Mouse (Mus musculus): Measurements from ENCODE around the gene Hist1h4b.

Gene Hist1h4b

DNA sequence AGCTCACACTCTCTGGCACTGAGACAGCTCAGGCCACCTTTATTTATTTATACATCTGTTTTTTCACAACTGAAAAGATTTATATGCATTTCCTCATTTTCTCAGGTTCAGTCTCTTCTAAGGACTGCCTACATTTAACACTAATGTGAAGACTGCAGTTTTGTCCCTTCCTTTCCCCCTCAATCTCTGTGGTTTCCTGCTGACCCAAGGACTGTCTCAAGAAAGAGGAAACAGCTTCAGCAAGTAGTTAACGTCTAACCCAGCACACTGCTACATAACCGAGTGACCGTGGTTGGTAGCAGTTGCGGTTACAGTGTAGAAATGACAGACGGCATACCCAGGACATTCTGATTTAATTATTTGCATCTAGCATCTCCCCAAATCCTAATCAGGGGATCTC is 42.6 kb downstream of the Hist1h4b start:
- DNase-seq (ENCODE audit: low spot score in 2 of 2): no peak

- DNase-seq (ENCODE audit: low spot score in 2 of 2): no peak
Observed at GRCm38 (mm10) chr13:23804532-23804931, 47.7 kb downstream of the Hist1h4b start.

- DNase-seq (ENCODE audit: low spot score in 2 of 2): no peak
Observed at GRCm38 (mm10) chr13:23806422-23807052, 49.7 kb downstream of the Hist1h4b start, which contains the start of gene Slc17a2. Gene Slc17a2, plus strand, starts transcription at chr13:23806993.
